Mouse (Mus musculus): ENCODE data around the gene Runx3. TPM values are rescaled to one million over a fixed set of nuclear protein-coding genes. Genes with fewer than 3 reads are reported as not detected.

Runx3 gene
- polyA plus RNA-seq, 1 experiment, result 1.4 TPM

DNA sequence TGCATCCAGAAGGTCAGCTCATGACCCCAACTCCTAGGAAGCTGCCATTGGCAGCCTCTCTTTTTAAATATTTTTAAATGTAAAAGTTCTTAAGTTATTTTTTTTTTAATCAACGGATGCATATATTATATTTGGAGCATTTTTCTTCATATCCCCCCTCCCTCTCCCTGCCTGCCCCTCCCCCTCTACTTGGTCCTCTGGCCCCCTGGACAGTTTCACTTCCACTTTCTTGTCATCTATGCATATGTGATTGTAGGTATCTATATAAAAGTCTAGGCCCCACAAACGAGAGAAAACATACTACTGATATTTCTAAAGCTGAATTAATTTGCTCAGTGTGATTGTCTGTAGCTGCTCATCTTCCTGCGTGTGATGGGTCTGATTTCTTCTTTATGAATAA is 4.7 kb downstream of the Runx3 start:
- 81% methylated on average over 3 of the region's 3 CpGs for WGBS
- no peak for TF ChIP-seq CTCF (conservative IDR thresholded peaks at IDR 0.05; ENCODE audit: insufficient read depth, insufficient read length, low read depth, low read length)
- Histone ChIP-seq H3K27me3 (replicated peaks; ENCODE audit: control insufficient read depth, insufficient read depth, low read length) (no peaks in the 10 kb centered on the region), H3K27ac (ENCODE audit: insufficient read depth, low read depth, low read length) (no peak overlapping the region), H3K4me1 (ENCODE audit: control insufficient read depth, insufficient read depth, low read length) (no peaks in the 10 kb centered on the region), H3K36me3 (ENCODE audit: control insufficient read depth, insufficient read depth, low read length) (no peaks in the 10 kb centered on the region), H3K4me3 (ENCODE audit: insufficient read depth, low read depth, low read length) (no peak overlapping the region)
- DNase-seq, result no peak

DNA sequence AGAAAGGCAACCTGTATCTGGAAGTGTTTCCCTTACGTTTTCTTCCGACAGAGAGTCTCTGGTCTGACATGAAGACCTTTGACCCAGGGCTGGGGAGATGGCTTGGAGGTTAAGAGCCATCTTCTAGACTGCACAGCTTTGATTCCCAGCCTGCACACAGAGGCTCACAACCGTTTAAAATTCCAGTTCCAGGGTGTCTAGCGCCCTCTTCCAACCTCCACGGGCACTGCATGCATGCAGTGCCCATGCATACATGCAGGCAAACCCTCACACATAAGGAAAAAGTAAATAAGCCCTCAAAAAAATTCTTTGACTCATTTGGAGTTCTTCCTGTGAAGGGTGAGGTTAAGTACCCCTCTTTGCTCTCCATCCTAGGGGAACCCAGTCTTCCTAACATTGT is 5.9 kb downstream of the Runx3 start:
- H3K27me3 ChIP-seq (replicated peaks; ENCODE audit: control insufficient read depth, insufficient read depth, low read length), result no peaks in the 10 kb centered on the region
- H3K4me1 ChIP-seq (ENCODE audit: control insufficient read depth, insufficient read depth, low read length), result no peaks in the 10 kb centered on the region
- no peak overlapping the region for H3K4me3 ChIP-seq (ENCODE audit: insufficient read depth, low read depth, low read length)
- H3K36me3 ChIP-seq (ENCODE audit: control insufficient read depth, insufficient read depth, low read length), result no peaks in the 10 kb centered on the region
- WGBS, result 72% methylated on average over 5 of the region's 5 CpGs
- DNase-seq, result no peak
- no peak overlapping the region for H3K27ac ChIP-seq (ENCODE audit: insufficient read depth, low read depth, low read length)
- TF ChIP-seq POLR2A (IDR thresholded peaks at IDR 0.05; ENCODE audit: low read depth, low read length) (no peak), CTCF (conservative IDR thresholded peaks at IDR 0.05; ENCODE audit: insufficient read depth, insufficient read length, low read depth, low read length) (no peak)

DNA sequence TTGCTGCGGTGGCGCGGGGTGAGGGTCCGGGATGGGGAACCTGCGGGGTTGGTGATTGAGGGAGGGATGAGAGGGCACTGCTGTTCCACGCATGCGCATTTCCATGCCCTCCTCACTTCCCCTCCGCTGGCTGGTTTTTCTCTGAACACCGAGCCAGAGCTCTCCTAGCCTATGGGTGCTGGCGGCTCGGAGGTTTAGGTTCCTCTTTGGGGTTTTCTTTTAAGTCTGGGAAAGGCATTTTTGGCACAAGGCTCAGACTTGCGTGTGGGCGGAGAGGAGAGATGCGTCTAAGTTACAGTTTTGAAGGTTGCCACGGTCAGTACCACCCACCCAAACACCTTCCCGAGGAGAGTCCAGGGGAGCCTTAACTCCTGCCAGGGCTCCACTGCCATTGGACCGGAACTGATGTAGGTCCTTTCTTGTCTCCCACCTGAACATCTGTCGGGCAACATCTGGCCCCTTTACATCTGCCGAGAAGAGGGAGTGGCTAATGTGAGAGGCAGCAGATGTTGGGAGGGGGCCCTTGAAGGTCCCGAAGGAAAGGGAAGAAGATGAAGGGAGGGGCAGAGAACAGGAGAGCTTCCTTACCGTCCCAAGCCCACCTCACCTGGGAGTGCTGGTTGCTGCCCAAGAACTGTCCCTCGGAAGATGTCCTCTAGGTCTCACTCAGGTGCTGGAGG is 8.5 kb downstream of the Runx3 start:
- Histone ChIP-seq H3K36me3 (ENCODE audit: control insufficient read depth, insufficient read depth, low read length) (no peaks in the 10 kb centered on the region), H3K4me1 (ENCODE audit: control insufficient read depth, insufficient read depth, low read length) (no peaks in the 10 kb centered on the region), H3K27ac (ENCODE audit: insufficient read depth, low read depth, low read length) (no peak overlapping the region), H3K4me3 (ENCODE audit: insufficient read depth, low read depth, low read length) (no peak overlapping the region), H3K27me3 (replicated peaks; ENCODE audit: control insufficient read depth, insufficient read depth, low read length) (no peaks in the 10 kb centered on the region)
- WGBS, result 14% methylated on average over 22 of the region's 22 CpGs
- DNase-seq, result peak; percentile 8
- no peak for TF ChIP-seq POLR2A (IDR thresholded peaks at IDR 0.05; ENCODE audit: low read depth, low read length)
- no peak for TF ChIP-seq CTCF (conservative IDR thresholded peaks at IDR 0.05; ENCODE audit: insufficient read depth, insufficient read length, low read depth, low read length)

DNA sequence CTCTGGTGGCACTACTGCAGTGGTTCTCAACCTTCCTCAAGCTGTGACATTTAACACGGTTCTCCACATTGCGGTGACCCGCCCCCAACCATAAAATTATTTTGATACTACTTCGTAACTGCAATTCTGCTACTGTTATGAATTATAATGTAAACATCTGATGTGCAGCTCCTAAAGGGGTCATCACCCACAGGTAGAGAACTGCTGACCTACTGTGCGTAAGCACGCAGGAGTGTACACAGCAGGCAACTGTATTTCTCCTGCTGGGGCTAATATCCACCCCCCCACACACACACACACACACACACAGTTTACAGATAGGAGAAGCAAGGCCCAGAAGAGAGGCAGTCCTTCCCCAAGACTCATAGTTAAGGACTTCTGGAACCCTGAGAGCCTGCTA is 9.7 kb downstream of the Runx3 start:
- Histone ChIP-seq H3K36me3 (ENCODE audit: control insufficient read depth, insufficient read depth, low read length) (no peaks in the 10 kb centered on the region), H3K4me3 (ENCODE audit: insufficient read depth, low read depth, low read length) (no peak overlapping the region), H3K27ac (ENCODE audit: insufficient read depth, low read depth, low read length) (no peak overlapping the region), H3K27me3 (replicated peaks; ENCODE audit: control insufficient read depth, insufficient read depth, low read length) (no peaks in the 10 kb centered on the region), H3K4me1 (ENCODE audit: control insufficient read depth, insufficient read depth, low read length) (no peaks in the 10 kb centered on the region)
- TF ChIP-seq CTCF (conservative IDR thresholded peaks at IDR 0.05; ENCODE audit: insufficient read depth, insufficient read length, low read depth, low read length), result no peak
- TF ChIP-seq POLR2A (IDR thresholded peaks at IDR 0.05; ENCODE audit: low read depth, low read length), result no peak
- 88% methylated on average over 6 of the region's 6 CpGs for WGBS
- no peak for DNase-seq

DNA sequence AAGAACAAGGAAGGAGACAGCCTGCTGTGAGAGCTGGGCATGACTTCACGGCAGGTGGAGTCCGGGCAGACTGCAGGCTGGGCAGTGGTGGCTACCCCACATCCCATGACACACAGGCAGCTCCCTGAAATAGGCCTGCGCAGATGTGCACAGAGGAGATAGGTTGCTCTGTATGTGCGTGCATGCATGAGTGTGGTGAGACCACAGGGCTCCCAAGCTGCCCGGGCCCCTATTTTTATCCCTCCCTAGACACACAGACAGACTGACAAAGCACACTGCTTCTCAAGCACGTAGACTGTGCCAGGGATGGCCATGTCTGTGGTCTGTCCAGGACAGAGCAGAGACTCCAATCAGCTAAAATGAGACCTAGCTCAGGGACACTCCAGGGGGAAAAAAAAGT is 10.7 kb downstream of the Runx3 start:
- WGBS, result 87% methylated on average over 6 of the region's 6 CpGs
- H3K27me3 ChIP-seq (replicated peaks; ENCODE audit: control insufficient read depth, insufficient read depth, low read length), result no peaks in the 10 kb centered on the region
- no peaks in the 10 kb centered on the region for H3K36me3 ChIP-seq (ENCODE audit: control insufficient read depth, insufficient read depth, low read length)
- no peaks in the 10 kb centered on the region for H3K4me1 ChIP-seq (ENCODE audit: control insufficient read depth, insufficient read depth, low read length)
- DNase-seq, result no peak
- no peak overlapping the region for H3K27ac ChIP-seq (ENCODE audit: insufficient read depth, low read depth, low read length)
- TF ChIP-seq CTCF (conservative IDR thresholded peaks at IDR 0.05; ENCODE audit: insufficient read depth, insufficient read length, low read depth, low read length), result no peak
- no peak for TF ChIP-seq POLR2A (IDR thresholded peaks at IDR 0.05; ENCODE audit: low read depth, low read length)
- H3K4me3 ChIP-seq (ENCODE audit: insufficient read depth, low read depth, low read length), result no peak overlapping the region

DNA sequence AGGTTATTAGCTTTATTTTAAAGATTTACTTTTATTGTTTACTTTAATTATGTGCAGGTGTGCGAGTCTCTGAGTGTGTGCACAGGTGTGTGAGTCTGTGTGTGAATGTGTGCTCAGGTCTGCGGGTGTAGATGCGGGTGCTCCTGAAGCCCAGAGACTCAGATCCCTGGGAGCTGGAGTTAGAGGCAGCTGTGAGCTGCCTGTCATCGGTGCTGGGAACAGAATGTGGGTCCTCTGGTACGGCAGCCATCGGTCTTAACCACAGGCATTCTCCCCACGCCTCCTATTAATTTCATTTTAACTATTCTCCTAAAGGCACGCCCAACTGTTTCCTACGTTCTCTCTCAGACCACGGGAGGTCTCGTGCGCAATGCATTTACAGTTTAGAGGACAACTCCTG is 12.3 kb downstream of the Runx3 start:
- Histone ChIP-seq H3K27ac (ENCODE audit: insufficient read depth, low read depth, low read length) (no peak overlapping the region), H3K36me3 (ENCODE audit: control insufficient read depth, insufficient read depth, low read length) (no peaks in the 10 kb centered on the region), H3K4me1 (ENCODE audit: control insufficient read depth, insufficient read depth, low read length) (no peaks in the 10 kb centered on the region), H3K27me3 (replicated peaks; ENCODE audit: control insufficient read depth, insufficient read depth, low read length) (no peaks in the 10 kb centered on the region), H3K4me3 (ENCODE audit: insufficient read depth, low read depth, low read length) (no peak overlapping the region)
- no peak for TF ChIP-seq POLR2A (IDR thresholded peaks at IDR 0.05; ENCODE audit: low read depth, low read length)
- no peak for TF ChIP-seq CTCF (conservative IDR thresholded peaks at IDR 0.05; ENCODE audit: insufficient read depth, insufficient read length, low read depth, low read length)
- DNase-seq, result no peak
- WGBS, result 93% methylated on average over 12 of the region's 12 CpGs

DNA sequence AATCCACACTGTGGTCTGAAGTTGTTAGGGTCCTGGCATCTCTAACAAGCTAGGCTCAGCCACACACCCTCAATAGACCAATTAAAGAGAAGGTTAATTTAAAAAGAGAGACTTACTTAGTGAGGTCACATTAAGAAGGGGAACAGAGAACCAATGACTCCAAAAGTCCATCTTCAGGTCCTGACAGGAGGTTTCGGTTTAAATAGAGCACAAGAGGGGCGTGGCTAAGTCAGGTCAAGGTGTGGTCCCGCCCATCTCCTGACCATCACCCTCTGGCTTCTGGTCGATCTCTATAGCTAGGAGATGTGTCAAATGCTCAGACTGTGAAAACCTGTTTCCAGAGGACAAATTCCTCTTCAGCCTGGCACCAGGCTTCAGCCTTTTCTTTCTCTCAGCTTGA is 13.3 kb downstream of the Runx3 start:
- TF ChIP-seq POLR2A (IDR thresholded peaks at IDR 0.05; ENCODE audit: low read depth, low read length), result no peak
- TF ChIP-seq CTCF (conservative IDR thresholded peaks at IDR 0.05; ENCODE audit: insufficient read depth, insufficient read length, low read depth, low read length), result no peak
- no peaks in the 10 kb centered on the region for H3K27me3 ChIP-seq (replicated peaks; ENCODE audit: control insufficient read depth, insufficient read depth, low read length)
- DNase-seq, result no peak
- H3K4me3 ChIP-seq (ENCODE audit: insufficient read depth, low read depth, low read length), result no peak overlapping the region
- no peaks in the 10 kb centered on the region for H3K4me1 ChIP-seq (ENCODE audit: control insufficient read depth, insufficient read depth, low read length)
- no peaks in the 10 kb centered on the region for H3K36me3 ChIP-seq (ENCODE audit: control insufficient read depth, insufficient read depth, low read length)
- no peak overlapping the region for H3K27ac ChIP-seq (ENCODE audit: insufficient read depth, low read depth, low read length)
- WGBS, result 57% methylated on average over 4 of the region's 4 CpGs

Measured in kidney, adult 2 months (tissue).